In genomic region chr6:84697474-84698287, GRCm38 (mm10) we compare ENCODE assay signal across 9 mouse cellular contexts.
DNase-seq lines count a peak whose midpoint lies in the region; ATAC-seq and TF ChIP-seq lines count a peak whose summit lies in the region.
"Had no signal": no experiment of that assay in that cellular context is flagged by ENCODE, and none has a peak within 500 bp of the region (broad histone marks: within the 10 kb centered on the region; RNA-seq: fewer than 3 reads in every experiment).

No protein-coding gene starts in this region.

- DNase-seq in neural tube, embryonic 10.5 days (ENCODE audit: extremely low spot score, low spot score): peak; percentile 26
- peak; percentile 61 to 67 for DNase-seq in heart, postnatal 10 days
- DNase-seq in liver, postnatal 0 days: no peak
- DNase-seq in testis, postnatal 14 days (ENCODE audit: low spot score): peak; percentile 66
- DNase-seq in left cerebral cortex, postnatal 36 days (ENCODE audit: low spot score in 2 of 2): no peak
- DNase-seq in cerebellum, postnatal 10 days: no peak

- no peak overlapping the region for H3K9ac ChIP-seq in neural tube, embryonic 15.5 days (replicated peaks)
- no peak overlapping the region for H3K9ac ChIP-seq in liver, postnatal 0 days (replicated peaks)
- H3K9ac ChIP-seq in midbrain, embryonic 16.5 days (ENCODE audit: low read depth, low read length): no peak overlapping the region
- H3K9ac ChIP-seq: embryonic facial prominence, embryonic 12.5 days had no signal

- H3K27me3 ChIP-seq in neural tube, embryonic 15.5 days (replicated peaks): no peaks in the 10 kb centered on the region
- H3K27me3 ChIP-seq in liver, postnatal 0 days (ENCODE audit: insufficient read depth, low read length): no peaks in the 10 kb centered on the region
- H3K27me3 ChIP-seq in midbrain, embryonic 16.5 days (ENCODE audit: control insufficient read depth, insufficient read depth, low read depth, low read length): no peaks in the 10 kb centered on the region
- H3K27me3 ChIP-seq: embryonic facial prominence, embryonic 12.5 days had no signal

- intact Hi-C loops in heart, postnatal 10 days (cut with DNase I): no loop called here
- intact Hi-C loops in left cerebral cortex, postnatal 36 days (cut with DNase I): no loop called here

- no peak for TF ChIP-seq EP300 in liver, postnatal 0 days (IDR thresholded peaks at IDR 0.05; ENCODE audit: low read depth)

- ATAC-seq in neural tube, embryonic 15.5 days (ENCODE audit: low FRiP score): no peak
- ATAC-seq in liver, postnatal 0 days: 0 out of 2 replicates have a peak, but pooled peaks have one; percentile 38
- ATAC-seq in midbrain, embryonic 16.5 days: no peak

- no peaks in the 10 kb centered on the region for H3K36me3 ChIP-seq in neural tube, embryonic 15.5 days
- no peaks in the 10 kb centered on the region for H3K36me3 ChIP-seq in liver, postnatal 0 days (replicated peaks; ENCODE audit: insufficient read depth, low read length)
- no peaks in the 10 kb centered on the region for H3K36me3 ChIP-seq in midbrain, embryonic 16.5 days (ENCODE audit: control insufficient read depth, insufficient read depth, low read length)
- H3K36me3 ChIP-seq: embryonic facial prominence, embryonic 12.5 days had no signal

- 40% methylated on average over 9 of the region's 9 CpGs for WGBS in neural tube, embryonic 15.5 days
- 49% methylated on average over 9 of the region's 9 CpGs for WGBS in liver, postnatal 0 days (ENCODE audit: insufficient replicate concordance)
- 43% methylated on average over 9 of the region's 9 CpGs for WGBS in midbrain, embryonic 16.5 days

- H3K4me1 ChIP-seq in neural tube, embryonic 15.5 days: peaks cover 10% of the 10 kb centered on the region; the same call in 1 of the 2 replicates
- peaks cover 8% of the 10 kb centered on the region for H3K4me1 ChIP-seq in liver, postnatal 0 days (ENCODE audit: insufficient read depth)
- H3K4me1 ChIP-seq in midbrain, embryonic 16.5 days (ENCODE audit: control insufficient read depth, insufficient read depth, low read length): peaks cover 4% of the 10 kb centered on the region; the same call in 1 of the 2 replicates

- H3K4me3 ChIP-seq in neural tube, embryonic 15.5 days (replicated peaks): no peak overlapping the region
- H3K4me3 ChIP-seq in liver, postnatal 0 days (ENCODE audit: low read depth, low read length): no peak overlapping the region
- H3K4me3 ChIP-seq in midbrain, embryonic 16.5 days (ENCODE audit: low read depth, low read length): no peak overlapping the region
- H3K4me3 ChIP-seq: embryonic facial prominence, embryonic 12.5 days had no signal

- H3K4me2 ChIP-seq in neural tube, embryonic 15.5 days: no peak overlapping the region
- H3K4me2 ChIP-seq in liver, postnatal 0 days (ENCODE audit: low read depth, low read length): no peak overlapping the region
- H3K4me2 ChIP-seq in midbrain, embryonic 16.5 days (ENCODE audit: low read length): no peak overlapping the region
- H3K4me2 ChIP-seq: embryonic facial prominence, embryonic 12.5 days had no signal

- TF ChIP-seq CTCF in liver, postnatal 0 days (IDR thresholded peaks at IDR 0.05; ENCODE audit: low read depth): no peak

- no peaks in the 10 kb centered on the region for H3K9me3 ChIP-seq in neural tube, embryonic 15.5 days (replicated peaks)
- H3K9me3 ChIP-seq in liver, postnatal 0 days (ENCODE audit: low read length): no peaks in the 10 kb centered on the region
- H3K9me3 ChIP-seq in midbrain, embryonic 16.5 days (replicated peaks; ENCODE audit: control insufficient read depth, low read length, poor library complexity, severe bottlenecking): no peaks in the 10 kb centered on the region
- H3K9me3 ChIP-seq: embryonic facial prominence, embryonic 12.5 days had no signal

- no peak overlapping the region for H3K27ac ChIP-seq in neural tube, embryonic 15.5 days (replicated peaks)
- H3K27ac ChIP-seq in liver, postnatal 0 days (ENCODE audit: low read depth): peak overlapping the region; percentile 16; the same call in 1 of the 2 replicates
- no peak overlapping the region for H3K27ac ChIP-seq in midbrain, embryonic 16.5 days (ENCODE audit: low read length)
- H3K27ac ChIP-seq: embryonic facial prominence, embryonic 12.5 days had no signal

Comparison
In these comparisons a context has a peak if more than half of its experiments do, and no peak if none do; other contexts are left out.
1. DNase-seq: peak in neural tube, embryonic 10.5 days (single experiment), heart, postnatal 10 days (2 of 2) and testis, postnatal 14 days (single experiment); none in liver, postnatal 0 days (single experiment), left cerebral cortex, postnatal 36 days (0 of 2) and cerebellum, postnatal 10 days (0 of 2).